Mouse (Mus musculus): ENCODE measurements around the gene Etl4. TPM values are rescaled to one million over a fixed set of nuclear protein-coding genes. Genes with fewer than 3 reads are reported as not detected.
"Not testable (repeated sequence)": the region's sequence is repeated elsewhere in the genome, so short reads cannot be mapped to it uniquely, and the experiment has no call there.

Gene Etl4
- polyA plus RNA-seq, 1 experiment from 2014 or later, result 5.9 TPM

- no peak overlapping the region for H3K9ac ChIP-seq
Measured at GRCm38 (mm10) chr2:20339919-20340318, 430.3 kb downstream of the Etl4 start.

DNA sequence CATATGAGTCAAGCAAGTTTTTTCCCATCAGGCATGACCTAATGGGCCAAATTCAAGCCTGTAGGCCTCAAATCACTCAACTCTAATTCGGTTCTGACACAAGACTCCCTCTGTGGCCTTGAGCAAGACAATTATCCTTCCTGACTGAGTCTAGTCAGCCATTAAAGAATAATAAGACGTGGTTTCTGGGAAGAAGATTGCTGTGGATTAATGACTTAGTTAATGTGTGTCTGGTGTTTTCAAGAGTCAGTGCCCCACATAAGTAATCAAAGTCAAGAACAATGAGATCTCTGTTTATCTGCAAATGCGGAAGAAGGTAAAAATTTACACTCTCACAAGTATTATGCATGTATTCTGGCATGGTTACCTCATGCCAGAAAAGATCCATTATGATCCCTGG is 437.3 kb downstream of the Etl4 start:
- Histone ChIP-seq H3K4me2 (no peak overlapping the region), H3K9ac (no peak overlapping the region), H3K4me3 (no peak overlapping the region), H3K4me1 (no peaks in the 10 kb centered on the region), H3K27ac (no peak overlapping the region), H3K36me3 (no peaks in the 10 kb centered on the region), H3K9me3 (replicated peaks) (no peaks in the 10 kb centered on the region), H3K27me3 (replicated peaks) (no peaks in the 10 kb centered on the region)
- 62% methylated on average over 3 of the region's 3 CpGs for WGBS (ENCODE audit: insufficient replicate concordance)
- no peak for ATAC-seq

More at GRCm38 (mm10) chr2:20339919-20340318, 430.3 kb downstream of the Etl4 start:
- H3K4me3 ChIP-seq, result no peak overlapping the region
- H3K4me2 ChIP-seq, result no peak overlapping the region
- H3K27ac ChIP-seq, result no peak overlapping the region
- H3K27me3 ChIP-seq (replicated peaks), result no peaks in the 10 kb centered on the region
- H3K4me1 ChIP-seq, result no peaks in the 10 kb centered on the region
- H3K9me3 ChIP-seq (replicated peaks), result no peaks in the 10 kb centered on the region
- ATAC-seq, result no peak
- H3K36me3 ChIP-seq, result no peaks in the 10 kb centered on the region
- WGBS (ENCODE audit: insufficient replicate concordance), result 37% methylated on average over 12 of the region's 12 CpGs

GRCm38 (mm10) chr2:20349268-20349667 is 439.7 kb downstream of the Etl4 start:
- Histone ChIP-seq H3K4me2 (no peak overlapping the region), H3K27ac (no peak overlapping the region), H3K4me3 (no peak overlapping the region), H3K9me3 (replicated peaks) (no peaks in the 10 kb centered on the region), H3K9ac (no peak overlapping the region), H3K36me3 (no peaks in the 10 kb centered on the region), H3K27me3 (replicated peaks) (no peaks in the 10 kb centered on the region), H3K4me1 (no peaks in the 10 kb centered on the region)
- ATAC-seq, result no peak
- WGBS (ENCODE audit: insufficient replicate concordance), result 69% methylated on average over 5 of the region's 5 CpGs

- Histone ChIP-seq H3K36me3 (no peaks in the 10 kb centered on the region), H3K27ac (no peak overlapping the region), H3K4me3 (no peak overlapping the region), H3K4me2 (no peak overlapping the region), H3K4me1 (no peaks in the 10 kb centered on the region), H3K9me3 (replicated peaks) (no peaks in the 10 kb centered on the region), H3K9ac (no peak overlapping the region), H3K27me3 (replicated peaks) (no peaks in the 10 kb centered on the region)
- no peak for ATAC-seq
Measured at GRCm38 (mm10) chr2:20352796-20353195, 443.2 kb downstream of the Etl4 start.

DNA sequence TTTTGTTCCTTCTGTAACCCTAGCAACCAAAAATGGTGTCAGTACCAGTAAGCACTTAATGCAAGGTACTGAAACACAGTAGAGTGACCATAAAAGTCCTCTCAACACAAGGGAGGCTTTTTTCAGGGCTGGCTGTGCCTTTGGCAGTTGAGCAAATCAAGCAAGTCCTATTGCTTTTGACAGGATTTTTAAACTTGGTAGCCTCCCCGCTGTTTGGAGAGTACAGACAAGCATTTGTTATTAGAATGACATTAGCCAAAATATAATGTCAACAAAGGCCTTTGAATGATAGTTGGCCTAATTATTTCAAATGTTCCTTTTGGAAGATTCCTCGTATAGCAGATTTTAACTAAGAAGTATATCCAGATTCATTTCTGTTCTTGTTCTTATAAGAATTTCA is 467.4 kb downstream of the Etl4 start:
- no peak for ATAC-seq
- H3K27me3 ChIP-seq (replicated peaks), result no peaks in the 10 kb centered on the region
- WGBS (ENCODE audit: insufficient replicate concordance), result 64% methylated on average over 2 of the region's 2 CpGs
- no peaks in the 10 kb centered on the region for H3K9me3 ChIP-seq (replicated peaks)
- H3K9ac ChIP-seq, result no peak overlapping the region
- H3K4me1 ChIP-seq, result no peaks in the 10 kb centered on the region
- no peak overlapping the region for H3K4me2 ChIP-seq
- no peaks in the 10 kb centered on the region for H3K36me3 ChIP-seq
- no peak overlapping the region for H3K27ac ChIP-seq
- H3K4me3 ChIP-seq, result no peak overlapping the region

DNA sequence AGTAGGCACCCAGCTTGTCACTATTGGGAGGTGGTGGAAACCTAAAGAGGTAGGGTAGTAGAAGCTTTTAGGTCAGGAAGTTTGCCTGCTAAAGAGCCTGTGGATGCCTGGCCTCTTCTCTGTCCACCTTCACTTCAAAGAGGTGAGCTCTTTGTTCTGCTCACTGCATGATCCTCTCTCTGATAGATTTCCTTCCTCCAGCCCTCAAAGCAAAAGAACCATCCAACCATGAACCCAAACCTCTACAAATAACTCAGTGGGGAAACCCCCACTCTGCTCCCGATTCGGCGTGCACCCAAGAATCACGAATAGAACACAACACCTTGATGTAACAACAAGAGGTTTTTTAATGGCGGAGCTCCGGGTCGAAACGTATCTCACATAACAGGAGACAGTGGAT is 471.3 kb downstream of the Etl4 start:
- WGBS (ENCODE audit: insufficient replicate concordance), result 80% methylated on average over 4 of the region's 8 CpGs
- not testable (repeated sequence) for H3K4me1 ChIP-seq

DNA sequence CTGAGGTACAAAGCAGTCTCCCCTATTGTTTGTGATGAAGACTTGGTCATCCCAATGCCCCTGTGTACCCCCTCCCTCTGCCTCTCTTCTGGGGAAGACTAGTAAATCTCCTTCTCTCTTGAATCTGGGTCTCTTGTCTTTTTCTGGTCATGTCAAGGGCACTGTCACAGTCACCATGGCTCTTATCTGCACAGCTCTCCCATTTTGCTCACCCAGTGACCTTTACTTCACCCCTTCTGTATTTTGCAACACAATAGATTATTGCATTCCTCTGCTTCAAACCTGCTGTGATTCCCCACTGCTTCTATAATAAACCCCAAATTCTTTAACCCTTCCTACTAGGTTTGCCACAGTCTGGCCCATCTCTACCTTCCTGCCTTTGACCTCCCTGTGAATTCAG is 484.5 kb downstream of the Etl4 start:
- H3K4me3 ChIP-seq, result no peak overlapping the region
- H3K4me2 ChIP-seq, result no peak overlapping the region
- no peak overlapping the region for H3K27ac ChIP-seq
- H3K9ac ChIP-seq, result no peak overlapping the region
- no peaks in the 10 kb centered on the region for H3K27me3 ChIP-seq (replicated peaks)
- no peaks in the 10 kb centered on the region for H3K36me3 ChIP-seq
- H3K4me1 ChIP-seq, result no peaks in the 10 kb centered on the region
- no peaks in the 10 kb centered on the region for H3K9me3 ChIP-seq (replicated peaks)
- no peak for ATAC-seq

More for the DNA sequence above, 471.3 kb downstream of the Etl4 start:
- H3K27ac ChIP-seq; H3K9ac ChIP-seq; H3K36me3 ChIP-seq; H3K9me3 ChIP-seq (replicated peaks); H3K27me3 ChIP-seq (replicated peaks); H3K4me2 ChIP-seq; ATAC-seq; H3K4me3 ChIP-seq: not testable (repeated sequence)

- no peak overlapping the region for H3K4me3 ChIP-seq
- no peak overlapping the region for H3K9ac ChIP-seq
- no peaks in the 10 kb centered on the region for H3K4me1 ChIP-seq
- H3K27me3 ChIP-seq (replicated peaks), result no peaks in the 10 kb centered on the region
- no peaks in the 10 kb centered on the region for H3K9me3 ChIP-seq (replicated peaks)
- no peak overlapping the region for H3K4me2 ChIP-seq
- H3K36me3 ChIP-seq, result no peaks in the 10 kb centered on the region
- no peak overlapping the region for H3K27ac ChIP-seq
- no peak for ATAC-seq
- WGBS (ENCODE audit: insufficient replicate concordance), result 73% methylated on average over 6 of the region's 6 CpGs
Measured at GRCm38 (mm10) chr2:20396978-20397377, 487.4 kb downstream of the Etl4 start.

DNA sequence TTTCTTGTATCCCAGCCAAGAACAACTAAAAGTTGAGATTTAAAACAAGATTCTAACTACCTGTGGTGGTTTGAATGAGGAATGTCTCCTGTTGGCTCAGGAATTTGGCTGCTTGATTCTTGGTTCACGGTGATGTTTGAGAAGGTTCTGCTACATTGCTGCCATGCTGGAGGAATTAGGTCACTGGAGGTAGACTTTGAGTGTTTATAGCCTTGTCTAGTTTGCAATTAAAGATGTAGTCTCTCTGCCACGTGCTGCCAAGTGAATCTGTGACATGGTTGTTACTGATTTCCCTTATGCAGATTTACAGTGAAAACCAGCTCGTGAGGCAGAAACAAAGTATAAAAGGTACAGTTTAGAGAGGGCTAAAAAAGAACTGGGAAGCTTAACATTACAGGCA is 491.0 kb downstream of the Etl4 start:
- no peak overlapping the region for H3K4me2 ChIP-seq
- H3K9me3 ChIP-seq (replicated peaks), result no peaks in the 10 kb centered on the region
- WGBS (ENCODE audit: insufficient replicate concordance), result 55% methylated on average over 3 of the region's 3 CpGs
- H3K27me3 ChIP-seq (replicated peaks), result no peaks in the 10 kb centered on the region
- no peaks in the 10 kb centered on the region for H3K36me3 ChIP-seq
- ATAC-seq, result no peak
- H3K27ac ChIP-seq, result no peak overlapping the region
- H3K9ac ChIP-seq, result no peak overlapping the region
- H3K4me3 ChIP-seq, result no peak overlapping the region
- H3K4me1 ChIP-seq, result no peaks in the 10 kb centered on the region

DNA sequence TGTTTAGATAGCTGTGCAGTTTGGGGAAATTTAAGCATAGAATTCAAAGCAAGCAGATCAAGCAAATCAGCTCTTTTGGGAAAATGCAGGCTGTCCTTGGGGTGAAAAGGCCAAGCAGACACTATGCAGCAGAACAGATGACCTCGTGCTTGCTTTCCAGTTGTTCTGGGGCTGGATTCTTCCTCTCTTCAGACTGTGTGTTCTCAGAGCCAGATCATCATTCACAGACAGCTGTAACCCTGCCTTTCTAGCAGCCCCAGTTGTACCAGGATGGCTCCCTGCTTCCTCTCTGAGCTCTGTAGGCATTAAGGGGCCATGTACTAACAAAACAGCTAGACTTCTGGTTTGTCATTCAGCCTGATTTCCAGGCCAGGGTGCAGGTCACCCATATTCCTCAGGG is 494.8 kb downstream of the Etl4 start:
- no peaks in the 10 kb centered on the region for H3K4me1 ChIP-seq
- no peak overlapping the region for H3K9ac ChIP-seq
- H3K4me3 ChIP-seq, result no peak overlapping the region
- WGBS (ENCODE audit: insufficient replicate concordance), result 45% methylated on average over 1 of the region's 1 CpGs
- H3K36me3 ChIP-seq, result no peaks in the 10 kb centered on the region
- H3K27me3 ChIP-seq (replicated peaks), result no peaks in the 10 kb centered on the region
- no peak for ATAC-seq
- no peaks in the 10 kb centered on the region for H3K9me3 ChIP-seq (replicated peaks)
- H3K4me2 ChIP-seq, result no peak overlapping the region
- H3K27ac ChIP-seq, result no peak overlapping the region

GRCm38 (mm10) chr2:20407101-20407500 is 497.5 kb downstream of the Etl4 start:
- ATAC-seq, result no peak
- Histone ChIP-seq H3K27me3 (replicated peaks) (no peaks in the 10 kb centered on the region), H3K27ac (no peak overlapping the region), H3K9ac (no peak overlapping the region), H3K4me2 (no peak overlapping the region), H3K4me1 (no peaks in the 10 kb centered on the region), H3K36me3 (no peaks in the 10 kb centered on the region), H3K4me3 (no peak overlapping the region), H3K9me3 (replicated peaks) (no peaks in the 10 kb centered on the region)
- WGBS (ENCODE audit: insufficient replicate concordance), result 51% methylated on average over 5 of the region's 5 CpGs

- H3K36me3 ChIP-seq, result no peaks in the 10 kb centered on the region
- ATAC-seq, result no peak
- H3K27ac ChIP-seq, result no peak overlapping the region
- H3K4me2 ChIP-seq, result no peak overlapping the region
- WGBS (ENCODE audit: insufficient replicate concordance), result 66% methylated on average over 4 of the region's 4 CpGs
- H3K27me3 ChIP-seq (replicated peaks), result no peaks in the 10 kb centered on the region
- no peak overlapping the region for H3K9ac ChIP-seq
- H3K9me3 ChIP-seq (replicated peaks), result no peaks in the 10 kb centered on the region
- no peaks in the 10 kb centered on the region for H3K4me1 ChIP-seq
- no peak overlapping the region for H3K4me3 ChIP-seq
Measured at GRCm38 (mm10) chr2:20414856-20415255, 505.3 kb downstream of the Etl4 start.

GRCm38 (mm10) chr2:20416934-20417614 is 507.5 kb downstream of the Etl4 start:
- Histone ChIP-seq H3K27me3 (replicated peaks) (no peaks in the 10 kb centered on the region), H3K9ac (no peak overlapping the region), H3K4me1 (no peaks in the 10 kb centered on the region), H3K4me2 (no peak overlapping the region), H3K27ac (no peak overlapping the region), H3K4me3 (no peak overlapping the region), H3K36me3 (no peaks in the 10 kb centered on the region), H3K9me3 (replicated peaks) (no peaks in the 10 kb centered on the region)
- WGBS (ENCODE audit: insufficient replicate concordance), result 44% methylated on average over 8 of the region's 8 CpGs
- no peak for ATAC-seq
